Mouse (Mus musculus) thymus, postnatal 0 days (tissue): ENCODE data around the gene Tle3. TPM values are rescaled to one million over a fixed set of nuclear protein-coding genes. Genes with fewer than 3 reads are reported as not detected.

Experiments used
- DNase-seq: peaks from one replicate; pipeline ENCODE4 v3.0.0-alpha.2; 2015; ENCODE audit warnings: low spot score
- polyA plus RNA-seq: library from polyadenylated mRNA; unstranded; fragments of >200 nt; fragmentation: Nextera tagmentation; extraction: Ambion mirVana; gene quantifications from 2 replicates; pipeline ENCODE4 v1.2.1, GENCODE M21; 2015

The Tle3 gene
- polyA plus RNA-seq, 1 experiment from 2014 or later = 42.6 TPM

DNA sequence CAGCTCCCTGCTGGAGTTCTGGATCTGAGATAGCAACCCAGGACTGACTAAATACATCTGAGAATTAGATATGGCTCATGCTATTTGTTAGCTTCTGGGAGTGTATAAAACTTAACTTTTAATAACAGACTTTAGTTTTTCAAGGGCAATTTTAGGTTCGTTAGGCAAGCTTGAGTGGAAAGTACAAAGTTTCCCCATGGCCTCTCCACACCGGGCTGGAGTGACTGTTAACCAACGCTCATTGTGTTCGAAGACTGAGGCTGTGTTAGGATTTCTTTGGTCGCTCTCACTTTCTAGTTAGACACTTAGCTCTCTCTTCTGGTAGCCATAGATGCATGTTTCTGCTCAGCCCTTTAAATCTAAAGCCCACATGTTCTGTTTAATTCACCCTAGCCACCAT, 21.7 kb downstream of the Tle3 start:
- no peak for DNase-seq

DNA sequence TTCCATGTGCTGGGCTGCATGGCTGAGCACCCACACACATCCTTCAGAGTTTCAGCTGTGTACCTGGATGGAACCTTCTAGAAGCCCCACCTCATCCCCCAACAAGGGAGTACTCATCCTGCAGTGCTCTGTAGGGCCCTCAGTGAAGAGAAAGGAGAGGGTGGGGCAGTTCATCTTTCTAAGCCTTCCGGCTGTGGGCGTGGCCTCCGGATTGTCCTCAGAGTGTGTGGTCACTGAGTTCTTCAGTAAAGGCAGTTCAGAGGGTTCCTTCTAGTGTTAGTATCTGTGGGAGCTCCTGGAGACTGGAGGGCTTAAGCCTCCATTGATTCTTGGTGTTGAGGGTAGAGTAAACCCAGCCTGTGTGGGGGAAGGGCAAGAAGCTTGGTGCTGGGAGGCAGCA, 22.9 kb downstream of the Tle3 start:
- DNase-seq = no peak

DNA sequence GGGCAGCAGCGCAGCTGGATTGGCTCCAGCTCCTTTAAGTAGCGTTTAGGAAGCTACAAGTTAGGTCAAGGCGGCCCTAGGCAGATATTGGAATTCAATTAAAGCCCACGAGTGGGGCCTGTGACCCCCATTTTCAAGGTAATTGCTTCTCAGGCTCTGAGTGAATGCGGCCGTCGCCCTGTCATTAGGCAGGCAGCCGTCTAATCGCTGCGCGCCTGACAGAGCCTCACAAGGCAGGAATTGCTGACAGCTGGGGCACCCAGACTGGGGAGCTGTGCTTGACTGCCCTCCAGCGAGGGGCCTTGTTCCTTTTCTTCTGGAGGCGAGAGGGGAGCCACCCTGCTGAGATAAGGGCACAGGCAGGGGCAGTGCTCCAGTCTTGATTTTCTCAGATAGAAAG, 24.3 kb downstream of the Tle3 start:
- no peak for DNase-seq

- DNase-seq = no peak
Observed at GRCm38 (mm10) chr9:61397130-61397529, 25.0 kb downstream of the Tle3 start.

- no peak for DNase-seq
Observed at GRCm38 (mm10) chr9:61398160-61398559, 26.0 kb downstream of the Tle3 start.

DNA sequence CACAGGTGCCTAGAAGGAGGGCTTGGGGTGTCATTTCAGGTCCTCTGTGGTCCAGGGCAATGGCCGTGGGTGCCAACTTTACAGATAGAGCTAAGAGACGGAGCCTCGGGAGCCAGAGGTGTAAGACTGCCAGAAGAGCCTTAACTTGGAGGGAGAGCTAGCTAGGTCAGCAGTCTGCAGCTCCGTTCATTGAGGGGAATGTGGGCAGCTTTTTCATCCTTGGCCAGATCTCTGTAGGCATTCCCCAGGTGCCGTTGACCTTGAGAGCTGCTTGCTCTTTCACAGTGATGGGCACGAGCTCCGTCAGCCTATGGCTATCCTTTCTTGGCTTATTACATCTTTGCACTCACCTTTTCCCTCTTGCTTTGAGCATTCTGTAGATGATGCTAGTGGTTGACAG, 28.0 kb downstream of the Tle3 start:
- DNase-seq = no peak

DNA sequence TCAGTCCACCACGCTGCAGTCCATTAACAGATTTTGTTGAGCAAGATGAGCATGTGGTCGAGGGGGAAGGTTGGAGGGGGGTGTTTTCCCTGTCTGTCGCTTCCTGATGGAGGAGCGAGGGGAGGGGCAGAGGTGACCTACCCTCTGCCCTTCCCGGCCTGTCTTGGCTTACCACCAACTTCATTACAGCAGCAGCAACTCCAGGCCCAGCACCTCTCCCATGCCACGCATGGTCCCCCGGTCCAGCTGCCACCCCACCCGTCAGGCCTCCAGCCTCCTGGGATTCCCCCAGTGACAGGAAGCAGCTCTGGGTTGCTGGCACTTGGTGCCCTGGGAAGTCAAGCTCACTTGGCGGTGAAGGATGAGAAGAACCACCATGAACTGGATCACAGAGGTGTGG, 29.5 kb downstream of the Tle3 start:
- DNase-seq = no peak

- no peak for DNase-seq
Observed at GRCm38 (mm10) chr9:61402268-61402667, 30.1 kb downstream of the Tle3 start.

DNA sequence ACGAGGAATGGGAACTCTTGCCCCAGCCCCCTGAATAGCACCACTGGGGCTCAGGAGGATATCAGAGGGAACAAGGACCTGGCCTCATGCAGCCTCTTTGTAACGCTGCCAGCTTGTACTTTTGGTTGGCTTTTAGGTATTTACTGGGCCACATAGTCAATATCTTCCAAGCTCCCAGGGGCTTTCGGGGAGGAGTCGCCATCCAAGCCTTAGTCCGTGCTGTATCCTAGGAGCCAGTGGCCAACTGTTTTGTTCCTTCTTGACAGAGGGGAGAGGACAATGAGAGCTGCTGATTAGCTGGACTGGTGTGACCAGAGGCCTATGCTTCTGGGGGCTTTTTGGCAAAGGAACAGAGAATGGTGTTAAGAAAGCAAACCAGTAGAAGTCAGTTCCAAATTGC, 30.6 kb downstream of the Tle3 start:
- no peak for DNase-seq

DNA sequence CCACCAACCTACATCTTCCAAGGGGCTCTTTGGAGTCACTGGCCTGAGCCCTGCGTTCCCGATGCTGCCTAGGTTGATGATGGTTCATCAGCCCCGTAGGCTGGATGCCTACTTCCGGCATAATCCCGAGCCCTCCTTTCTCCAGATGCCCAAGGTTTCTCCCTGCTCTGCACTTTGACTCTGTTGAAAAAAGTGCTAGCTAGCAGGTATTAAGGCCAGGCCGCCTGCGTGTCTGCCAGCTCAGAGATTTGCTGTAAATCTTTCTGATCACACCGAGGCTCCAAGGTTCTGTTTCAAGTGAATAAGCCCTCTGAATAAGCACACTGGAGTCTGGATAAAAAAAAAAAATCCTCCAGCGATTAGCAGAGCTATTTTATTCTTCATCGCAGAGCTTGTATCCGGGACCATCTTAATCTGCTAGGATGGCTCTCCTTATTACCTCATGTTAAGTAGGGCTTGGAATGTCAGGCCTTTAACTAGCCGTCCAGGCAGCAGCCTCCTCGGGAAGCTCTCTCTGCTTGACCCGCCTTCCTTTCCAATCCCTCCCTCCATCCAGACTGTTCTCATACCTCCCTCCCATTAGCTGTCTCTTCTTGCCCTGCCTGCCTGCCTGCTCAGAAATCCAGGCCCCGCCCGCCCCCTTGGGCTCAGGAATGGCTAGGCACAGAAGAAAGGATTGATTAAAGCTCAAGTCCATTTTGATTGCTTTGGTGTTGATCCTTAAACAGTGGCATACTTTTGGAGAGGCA, 31.9 kb downstream of the Tle3 start:
- DNase-seq = no peak

DNA sequence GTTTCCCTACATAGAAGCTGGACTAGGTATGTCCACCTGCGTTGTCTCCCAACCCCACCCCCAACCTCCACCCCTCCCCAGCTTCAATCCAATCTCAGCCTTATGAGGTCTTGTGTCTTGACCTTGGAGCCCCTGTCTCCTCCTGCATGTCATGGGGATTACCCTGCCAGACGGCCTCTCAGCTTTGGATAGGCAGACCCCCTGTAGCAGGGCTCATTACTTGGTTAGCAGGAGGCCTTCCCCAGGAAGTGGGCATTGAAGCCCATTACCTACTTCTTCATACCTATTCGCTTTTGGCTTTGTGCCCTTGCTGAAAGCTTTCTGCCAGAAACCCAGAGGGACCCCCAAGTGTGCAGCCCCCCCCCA, 32.4 kb downstream of the Tle3 start:
- DNase-seq = no peak

- DNase-seq = no peak
Observed at GRCm38 (mm10) chr9:61404998-61405621, 32.9 kb downstream of the Tle3 start.

GRCm38 (mm10) chr9:61406343-61406742, 34.2 kb downstream of the Tle3 start:
- no peak for DNase-seq

- no peak for DNase-seq
Observed at GRCm38 (mm10) chr9:61409046-61409445, 36.9 kb downstream of the Tle3 start.

GRCm38 (mm10) chr9:61413665-61414456, 41.7 kb downstream of the Tle3 start:
- no peak for DNase-seq

DNA sequence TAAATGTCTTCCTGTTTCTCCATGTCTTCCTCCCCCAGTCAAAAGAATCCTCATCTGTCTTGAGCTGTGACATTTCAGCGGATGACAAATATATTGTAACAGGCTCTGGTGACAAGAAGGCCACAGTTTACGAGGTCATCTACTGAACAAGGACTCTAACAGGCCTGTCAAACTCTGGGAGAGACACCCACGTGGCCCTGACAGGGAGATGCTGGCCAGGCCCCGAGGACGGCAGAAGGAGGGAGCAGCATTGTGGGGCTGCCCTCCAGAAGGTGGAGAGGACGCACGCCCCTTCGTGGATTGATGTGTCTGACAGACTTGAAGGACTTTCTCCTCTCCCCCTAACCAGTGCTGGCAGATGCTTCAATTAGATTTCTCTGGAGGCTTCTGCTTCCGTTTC, 44.4 kb downstream of the Tle3 start:
- DNase-seq = no peak

DNA sequence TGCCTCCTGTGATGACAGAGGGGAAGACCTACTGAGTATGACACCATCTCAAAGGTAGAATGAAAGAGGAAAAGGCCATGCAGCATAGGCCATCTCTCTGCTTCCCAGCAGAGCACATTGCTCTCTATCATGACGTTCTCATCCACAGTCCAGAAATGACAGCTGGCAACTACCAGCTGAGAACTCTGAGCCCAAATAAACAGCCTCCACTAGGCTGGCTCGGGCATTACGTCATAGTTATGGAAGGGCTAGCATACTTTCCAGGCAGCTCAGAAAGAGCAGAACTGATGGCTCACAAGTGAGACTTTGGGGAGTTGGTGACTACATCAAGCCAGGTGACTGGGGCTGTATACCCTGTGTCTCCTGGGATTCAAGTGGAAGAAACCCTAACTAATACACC, 49.5 kb downstream of the Tle3 start:
- DNase-seq = no peak

DNA sequence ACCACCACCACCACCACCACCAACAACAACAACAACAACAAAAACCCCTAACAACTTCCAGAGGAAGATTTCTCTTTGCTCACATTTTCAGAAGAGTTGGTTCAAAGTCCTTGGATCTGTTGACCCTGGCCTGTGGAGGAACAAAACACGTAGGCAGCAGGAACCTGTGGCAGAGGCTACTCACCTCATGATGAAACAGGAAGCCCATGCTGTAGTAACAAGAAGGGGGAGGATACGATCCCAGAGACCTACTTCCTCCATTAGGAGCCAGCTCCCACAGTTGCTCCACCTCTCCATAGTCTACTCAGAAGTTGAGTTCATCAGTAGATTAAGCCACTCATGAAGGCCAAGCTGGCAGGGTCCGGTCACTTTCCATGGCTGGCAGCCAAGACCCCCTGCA, 52.1 kb downstream of the Tle3 start:
- no peak for DNase-seq

DNA sequence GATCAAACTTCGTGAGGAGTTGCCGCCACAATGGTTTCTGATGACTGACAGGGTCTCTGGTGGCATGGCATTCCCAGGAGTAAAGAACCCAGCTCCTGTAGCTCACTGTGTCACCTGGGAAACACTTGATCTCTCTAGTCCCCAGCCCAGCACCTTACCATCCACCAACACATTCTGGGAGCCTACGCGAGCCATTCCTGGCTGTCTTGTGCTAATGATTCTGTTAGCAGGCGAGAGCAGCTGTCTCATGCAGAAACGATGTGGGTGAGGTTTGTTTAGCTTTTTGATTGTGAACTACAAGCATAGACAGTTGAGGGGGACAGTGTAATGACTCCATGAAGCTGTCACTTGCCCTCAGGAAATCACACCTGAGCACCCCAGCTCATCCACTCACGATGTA, 54.3 kb downstream of the Tle3 start:
- no peak for DNase-seq

DNA sequence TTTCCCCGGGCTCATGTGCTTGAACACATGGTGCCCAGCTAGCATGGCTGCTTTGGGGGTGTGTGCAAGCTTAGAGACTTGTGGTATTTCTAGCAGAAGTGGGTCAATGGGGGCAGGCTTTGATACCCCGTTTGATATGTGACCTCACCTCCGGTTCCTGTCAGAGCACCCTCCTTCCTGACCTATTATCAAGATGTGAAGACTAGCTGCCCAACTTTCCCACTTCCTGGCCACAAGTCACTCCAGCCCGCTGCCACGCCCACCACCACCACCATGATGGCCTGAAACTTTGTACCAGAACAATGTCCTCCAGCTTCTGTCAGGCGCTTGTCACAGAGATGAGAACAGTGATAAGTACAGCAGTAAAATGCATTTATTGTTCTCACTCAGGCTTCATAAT, 54.9 kb downstream of the Tle3 start:
- DNase-seq = peak; percentile 87

DNA sequence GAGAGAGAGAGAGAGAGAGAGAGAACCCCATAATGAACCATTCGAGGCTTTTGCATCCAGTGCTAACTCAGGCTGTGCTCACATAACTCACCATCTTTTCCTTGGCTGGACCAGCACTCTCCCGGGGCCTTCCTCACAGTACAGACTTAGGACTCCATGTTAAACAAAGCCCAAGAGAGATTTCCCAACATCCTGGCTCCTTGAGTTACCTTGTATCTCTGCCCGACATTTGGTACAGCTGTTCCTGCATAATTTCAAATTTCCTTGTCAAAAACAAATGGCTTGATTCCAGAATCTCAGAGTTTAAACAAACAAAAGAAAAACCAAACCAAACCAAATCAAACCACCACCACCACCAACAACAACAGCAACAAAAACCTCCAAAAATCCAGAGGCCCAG, 55.7 kb downstream of the Tle3 start:
- DNase-seq = no peak

- no peak for DNase-seq
Observed at GRCm38 (mm10) chr9:61431830-61432229, 59.7 kb downstream of the Tle3 start.

DNA sequence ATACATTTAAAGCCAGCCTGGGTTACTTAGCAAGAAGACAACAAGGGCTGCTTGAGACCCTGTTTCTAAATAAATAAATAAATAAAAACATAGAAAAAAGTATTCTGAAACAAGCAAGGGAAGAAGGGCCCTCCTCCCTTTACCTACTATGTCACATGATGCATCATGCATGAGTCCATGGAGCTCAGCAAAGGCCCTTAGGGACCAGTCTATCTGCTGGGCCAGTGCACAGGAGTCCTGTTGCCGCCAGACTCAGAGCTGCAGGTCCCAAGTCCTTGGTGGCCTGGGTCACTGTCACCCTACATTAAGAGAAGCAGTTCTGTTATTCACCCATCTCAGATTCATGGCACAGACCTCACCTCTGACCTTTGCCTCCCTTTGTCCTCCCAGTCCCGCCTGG, 61.0 kb downstream of the Tle3 start:
- no peak for DNase-seq
